Mouse (Mus musculus): Measurements from ENCODE around the gene Ntrk2. TPM values are rescaled to one million over a fixed set of nuclear protein-coding genes. Genes with fewer than 3 reads are reported as not detected.

Ntrk2 gene
- polyA plus RNA-seq, 2 experiments, result 0.04 to 0.07 TPM

DNA sequence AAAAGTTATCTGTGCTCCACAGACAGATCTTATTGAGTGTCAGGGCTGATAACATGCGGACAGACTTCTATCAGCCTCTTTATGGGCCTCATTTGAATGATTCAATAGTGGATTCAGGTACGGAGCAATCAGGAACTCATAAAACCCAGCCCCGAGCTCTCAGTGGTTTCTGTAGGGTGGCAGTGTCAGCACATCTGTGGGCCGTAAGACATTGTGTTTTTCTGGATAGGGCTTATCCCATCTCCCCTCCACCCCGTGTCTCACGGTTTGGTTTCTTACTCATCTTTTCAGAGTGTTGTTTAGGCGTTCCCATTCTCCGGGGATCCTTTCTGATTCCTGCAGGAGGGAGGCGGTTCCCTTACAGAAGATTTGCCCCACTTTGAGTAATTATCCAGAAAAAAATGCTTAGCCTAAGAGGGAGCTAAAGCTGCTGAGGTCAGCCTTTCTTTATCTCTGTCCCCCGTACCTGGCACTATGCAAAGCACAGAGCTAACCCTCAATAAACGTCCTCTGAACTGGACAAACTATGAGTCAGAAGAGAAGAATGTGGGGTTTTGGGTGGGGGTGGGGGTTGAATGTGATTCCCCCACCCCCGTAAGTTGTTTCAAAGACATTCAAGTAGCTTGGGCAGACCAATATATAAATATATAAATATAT is 90.0 kb downstream of the Ntrk2 start:
- no peaks in the 10 kb centered on the region for H3K4me1 ChIP-seq (replicated peaks; ENCODE audit: control insufficient read depth in 2 of 2, insufficient read depth in 2 of 2, low read length in 1 of 2)
- ATAC-seq (ENCODE audit: insufficient read depth) (no peak), DNase-seq (ENCODE audit: low read depth in 3 of 3, low spot score in 3 of 3) (no peak)
- H3K9ac ChIP-seq (replicated peaks), result no peak overlapping the region
- no peaks in the 10 kb centered on the region for H3K36me3 ChIP-seq (replicated peaks; ENCODE audit: control insufficient read depth, insufficient read depth, low read depth)
- WGBS (ENCODE audit: insufficient replicate concordance), result 60% methylated on average over 12 of the region's 12 CpGs
- no peak for TF ChIP-seq EP300 (IDR thresholded peaks at IDR 0.05; ENCODE audit: low read depth)
- TF ChIP-seq CTCF (IDR thresholded peaks at IDR 0.05; ENCODE audit: low read depth), result no peak
- no peak overlapping the region for H3K4me2 ChIP-seq (ENCODE audit: low read depth)
- no peaks in the 10 kb centered on the region for H3K9me3 ChIP-seq (ENCODE audit: control insufficient read depth, low read length)
- H3K27me3 ChIP-seq (ENCODE audit: control insufficient read depth, insufficient read depth, low read length), result no peaks in the 10 kb centered on the region
- H3K4me3 ChIP-seq (ENCODE audit: insufficient read depth in 1 of 2, low read depth in 2 of 2, low read length in 2 of 2), result no peak overlapping the region
- no peak overlapping the region for H3K27ac ChIP-seq

GRCm38 (mm10) chr13:58899337-58899736 is 93.0 kb downstream of the Ntrk2 start:
- Histone ChIP-seq H3K9ac (replicated peaks) (no peak overlapping the region), H3K4me1 (replicated peaks; ENCODE audit: control insufficient read depth in 2 of 2, insufficient read depth in 2 of 2, low read length in 1 of 2) (no peaks in the 10 kb centered on the region), H3K4me2 (ENCODE audit: low read depth) (no peak overlapping the region), H3K27ac (no peak overlapping the region), H3K9me3 (ENCODE audit: control insufficient read depth, low read length) (no peaks in the 10 kb centered on the region), H3K36me3 (replicated peaks; ENCODE audit: control insufficient read depth, insufficient read depth, low read depth) (no peaks in the 10 kb centered on the region), H3K4me3 (ENCODE audit: insufficient read depth in 1 of 2, low read depth in 2 of 2, low read length in 2 of 2) (no peak overlapping the region), H3K27me3 (ENCODE audit: control insufficient read depth, insufficient read depth, low read length) (no peaks in the 10 kb centered on the region)
- DNase-seq (ENCODE audit: low read depth in 3 of 3, low spot score in 3 of 3) (no peak), ATAC-seq (ENCODE audit: insufficient read depth) (no peak)
- TF ChIP-seq EP300 (IDR thresholded peaks at IDR 0.05; ENCODE audit: low read depth), result no peak
- no peak for TF ChIP-seq CTCF (IDR thresholded peaks at IDR 0.05; ENCODE audit: low read depth)
- 58% methylated on average over 2 of the region's 2 CpGs for WGBS (ENCODE audit: insufficient replicate concordance)

GRCm38 (mm10) chr13:58902313-58902712 is 95.9 kb downstream of the Ntrk2 start:
- no peak overlapping the region for H3K4me3 ChIP-seq (ENCODE audit: insufficient read depth in 1 of 2, low read depth in 2 of 2, low read length in 2 of 2)
- H3K4me1 ChIP-seq (replicated peaks; ENCODE audit: control insufficient read depth in 2 of 2, insufficient read depth in 2 of 2, low read length in 1 of 2), result no peaks in the 10 kb centered on the region
- no peak for DNase-seq (ENCODE audit: low read depth in 3 of 3, low spot score in 3 of 3)
- no peak overlapping the region for H3K4me2 ChIP-seq (ENCODE audit: low read depth)
- no peaks in the 10 kb centered on the region for H3K27me3 ChIP-seq (ENCODE audit: control insufficient read depth, insufficient read depth, low read length)
- TF ChIP-seq EP300 (IDR thresholded peaks at IDR 0.05; ENCODE audit: low read depth), result no peak
- no peak for TF ChIP-seq CTCF (IDR thresholded peaks at IDR 0.05; ENCODE audit: low read depth)
- H3K9me3 ChIP-seq (ENCODE audit: control insufficient read depth, low read length), result no peaks in the 10 kb centered on the region
- no peak overlapping the region for H3K27ac ChIP-seq
- H3K9ac ChIP-seq (replicated peaks), result no peak overlapping the region
- H3K36me3 ChIP-seq (replicated peaks; ENCODE audit: control insufficient read depth, insufficient read depth, low read depth), result no peaks in the 10 kb centered on the region
- 59% methylated on average over 8 of the region's 8 CpGs for WGBS (ENCODE audit: insufficient replicate concordance)
- no peak for ATAC-seq (ENCODE audit: insufficient read depth)

DNA sequence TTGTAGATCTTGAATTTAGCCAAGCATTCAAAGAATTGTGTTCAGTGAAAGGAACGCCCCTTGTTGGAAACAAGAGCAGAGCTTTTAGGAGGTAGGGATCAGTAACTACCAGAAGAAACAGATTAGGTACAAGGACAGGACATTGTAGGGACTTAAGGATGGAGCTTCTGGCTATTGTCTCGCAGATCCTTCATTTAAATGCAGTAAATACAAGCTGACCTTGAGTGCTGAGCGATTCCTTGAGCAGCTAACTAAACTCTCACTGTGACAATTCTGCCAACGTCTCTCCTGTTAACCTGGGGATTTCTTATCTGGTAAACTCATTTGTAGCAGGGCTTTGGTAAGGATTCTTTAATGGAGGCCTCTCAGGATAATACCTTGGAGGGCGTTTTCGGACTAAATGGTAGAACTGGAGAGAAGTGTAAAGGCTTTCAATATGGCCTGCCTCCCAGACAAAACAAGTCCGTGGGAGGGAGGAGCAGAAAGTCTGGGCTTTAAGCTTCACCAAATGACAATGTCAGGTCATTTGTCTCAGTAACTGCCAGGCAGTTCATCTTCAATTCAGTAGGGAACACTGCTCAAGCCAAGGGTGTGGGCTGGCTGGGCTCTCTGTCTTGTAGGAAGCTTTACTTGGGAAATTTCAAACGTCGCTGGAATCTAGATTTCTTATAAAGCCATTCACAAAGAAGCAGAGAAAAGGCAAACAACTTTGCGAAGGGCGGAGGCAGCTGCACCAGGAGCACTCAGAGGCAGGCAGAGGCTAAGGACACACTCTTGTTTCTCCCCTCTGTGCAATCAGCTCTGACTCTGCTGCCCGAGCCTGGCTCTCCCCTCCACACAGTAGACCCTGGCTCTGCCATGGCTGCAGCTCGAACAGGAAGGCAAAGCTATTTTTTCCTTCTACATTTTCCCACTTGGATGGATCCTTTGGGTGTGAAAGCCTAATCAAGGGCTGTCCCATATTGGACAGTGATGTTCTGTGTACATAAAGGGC is 98.7 kb downstream of the Ntrk2 start:
- Histone ChIP-seq H3K9me3 (ENCODE audit: control insufficient read depth, low read length) (no peaks in the 10 kb centered on the region), H3K27ac (no peak overlapping the region), H3K9ac (replicated peaks) (no peak overlapping the region), H3K4me2 (ENCODE audit: low read depth) (no peak overlapping the region), H3K36me3 (replicated peaks; ENCODE audit: control insufficient read depth, insufficient read depth, low read depth) (no peaks in the 10 kb centered on the region), H3K27me3 (ENCODE audit: control insufficient read depth, insufficient read depth, low read length) (no peaks in the 10 kb centered on the region), H3K4me3 (ENCODE audit: insufficient read depth in 1 of 2, low read depth in 2 of 2, low read length in 2 of 2) (no peak overlapping the region), H3K4me1 (replicated peaks; ENCODE audit: control insufficient read depth in 2 of 2, insufficient read depth in 2 of 2, low read length in 1 of 2) (no peaks in the 10 kb centered on the region)
- no peak for ATAC-seq (ENCODE audit: insufficient read depth)
- TF ChIP-seq CTCF (IDR thresholded peaks at IDR 0.05; ENCODE audit: low read depth) (no peak), EP300 (IDR thresholded peaks at IDR 0.05; ENCODE audit: low read depth) (no peak)
- 51% methylated on average over 13 of the region's 13 CpGs for WGBS (ENCODE audit: insufficient replicate concordance)
- no peak for DNase-seq (ENCODE audit: low read depth in 3 of 3, low spot score in 3 of 3)

GRCm38 (mm10) chr13:58911936-58912335 is 105.6 kb downstream of the Ntrk2 start:
- Histone ChIP-seq H3K27ac (no peak overlapping the region), H3K27me3 (ENCODE audit: control insufficient read depth, insufficient read depth, low read length) (no peaks in the 10 kb centered on the region), H3K9ac (replicated peaks) (no peak overlapping the region), H3K36me3 (replicated peaks; ENCODE audit: control insufficient read depth, insufficient read depth, low read depth) (no peaks in the 10 kb centered on the region), H3K4me2 (ENCODE audit: low read depth) (no peak overlapping the region), H3K4me3 (ENCODE audit: insufficient read depth in 1 of 2, low read depth in 2 of 2, low read length in 2 of 2) (no peak overlapping the region), H3K4me1 (replicated peaks; ENCODE audit: control insufficient read depth in 2 of 2, insufficient read depth in 2 of 2, low read length in 1 of 2) (peaks cover 0 to 7% of the 10 kb centered on the region in 2 experiments; a peak in 1 of 4 replicates), H3K9me3 (ENCODE audit: control insufficient read depth, low read length) (no peaks in the 10 kb centered on the region)
- WGBS (ENCODE audit: insufficient replicate concordance), result 71% methylated on average over 2 of the region's 2 CpGs
- no peak for TF ChIP-seq CTCF (IDR thresholded peaks at IDR 0.05; ENCODE audit: low read depth)
- TF ChIP-seq EP300 (IDR thresholded peaks at IDR 0.05; ENCODE audit: low read depth), result no peak
- DNase-seq (ENCODE audit: low read depth in 3 of 3, low spot score in 3 of 3) (no peak), ATAC-seq (ENCODE audit: insufficient read depth) (no peak)
